Mouse (Mus musculus) kidney, embryonic 14.5 days (tissue): ENCODE data around the gene Tcf7l2. TPM values are rescaled to one million over a fixed set of nuclear protein-coding genes. Genes with fewer than 3 reads are reported as not detected.

Experiments
- ATAC-seq: fragments of 200-750 bp; cut with Nextera tagmentation; 2 replicates; pipeline ENCODE4 v1.8.0; 2017; ENCODE audit warnings: moderate number of reproducible peaks, mild to moderate bottlenecking, moderate TSS enrichment, moderate library complexity; ENCODE audit not compliant: low FRiP score, low TSS enrichment
- H3K27ac ChIP-seq: fragments of 300-500 bp; sonication (generic); 2 replicates; pipeline ENCODE4 v1.5.1; 2014; ENCODE audit warnings: low read depth, mild to moderate bottlenecking, low read length, moderate library complexity, mixed read lengths
- H3K27me3 ChIP-seq: fragments of 300-500 bp; sonication (generic); 2 replicates; pipeline ENCODE4 v1.6.1; 2014; ENCODE audit warnings: mild to moderate bottlenecking, low read length; ENCODE audit not compliant: control insufficient read depth, insufficient read depth
- H3K36me3 ChIP-seq: fragments of 300-500 bp; sonication (generic); 2 replicates; pipeline ENCODE4 v1.6.1; 2014; ENCODE audit warnings: low read length, mixed read lengths; ENCODE audit not compliant: control insufficient read depth, insufficient read depth
- H3K4me1 ChIP-seq: fragments of 300-500 bp; sonication (generic); 2 replicates; pipeline ENCODE4 v1.6.1; 2014; ENCODE audit warnings: low read length, mixed read lengths; ENCODE audit not compliant: control insufficient read depth, insufficient read depth
- H3K4me2 ChIP-seq: fragments of 300-500 bp; sonication (generic); replicated peaks from 2 replicates; pipeline ENCODE4 v1.6.1; 2014; ENCODE audit warnings: low read depth, mild to moderate bottlenecking, low read length
- H3K4me3 ChIP-seq: fragments of 300-500 bp; sonication (generic); 2 replicates; pipeline ENCODE4 v1.5.1; 2014; ENCODE audit warnings: mild to moderate bottlenecking, low read length
- H3K9ac ChIP-seq: fragments of 300-500 bp; sonication (generic); 2 replicates; pipeline ENCODE4 v1.6.1; 2014; ENCODE audit warnings: low read depth, mild to moderate bottlenecking, low read length, moderate library complexity
- H3K9me3 ChIP-seq: fragments of 300-500 bp; sonication (generic); 2 replicates; pipeline ENCODE4 v1.6.1; 2016; ENCODE audit warnings: low read length; ENCODE audit not compliant: control insufficient read depth
- WGBS: fragments of 180-500 bp; shearing (Covaris S2); extraction: QIAGEN DNeasy Blood & Tissue Kit; methylation state at CpG from one replicate; pipeline ENCODE4 v1.1.7; 2014; 5-methylcytosine and 5-hydroxymethylcytosine counted together
- polyA plus RNA-seq: library from polyadenylated mRNA; unstranded; fragments of >200 nt; fragmentation: Nextera tagmentation; extraction: Ambion mirVana; gene quantifications from 2 replicates; pipeline ENCODE4 v1.2.1, GENCODE M21; 2014

Tcf7l2 gene
- polyA plus RNA-seq, 1 experiment from 2014 or later, result 80.8 TPM

- Histone ChIP-seq H3K36me3 (no peaks in the 10 kb centered on the region), H3K27ac (no peak overlapping the region), H3K4me1 (no peaks in the 10 kb centered on the region), H3K9ac (no peak overlapping the region), H3K27me3 (no peaks in the 10 kb centered on the region), H3K4me3 (no peak overlapping the region), H3K9me3 (peaks cover 7% of the 10 kb centered on the region), H3K4me2 (no peak overlapping the region)
- WGBS, result 86% methylated on average over 6 of the region's 6 CpGs
- no peak for ATAC-seq
These were observed 215.1 kb downstream of the Tcf7l2 start for GRCm38 (mm10) chr19:55956745-55957144.

- WGBS, result 92% methylated on average over 3 of the region's 3 CpGs
- Histone ChIP-seq H3K4me1 (no peaks in the 10 kb centered on the region), H3K4me2 (no peak overlapping the region)
These were observed 222.8 kb downstream of the Tcf7l2 start for GRCm38 (mm10) chr19:55964421-55964820.

GRCm38 (mm10) chr19:55966066-55966465 is 224.4 kb downstream of the Tcf7l2 start:
- ATAC-seq, result no peak
- no peak overlapping the region for H3K4me3 ChIP-seq
- WGBS, result 28% methylated on average over 7 of the region's 7 CpGs
- no peak overlapping the region for H3K27ac ChIP-seq
- no peak overlapping the region for H3K9ac ChIP-seq
- H3K4me2 ChIP-seq, result no peak overlapping the region
- H3K36me3 ChIP-seq, result no peaks in the 10 kb centered on the region
- H3K4me1 ChIP-seq, result peaks cover 6% of the 10 kb centered on the region; the same call in 1 of the 2 replicates
- H3K9me3 ChIP-seq, result no peaks in the 10 kb centered on the region
- H3K27me3 ChIP-seq, result no peaks in the 10 kb centered on the region

More at GRCm38 (mm10) chr19:55964421-55964820, 222.8 kb downstream of the Tcf7l2 start:
- Histone ChIP-seq H3K9ac (no peak overlapping the region), H3K9me3 (peaks cover 2% of the 10 kb centered on the region), H3K27me3 (no peaks in the 10 kb centered on the region), H3K36me3 (no peaks in the 10 kb centered on the region), H3K4me3 (no peak overlapping the region), H3K27ac (no peak overlapping the region)
- no peak for ATAC-seq

GRCm38 (mm10) chr19:55969929-55970531 is 228.4 kb downstream of the Tcf7l2 start:
- 33% methylated on average over 14 of the region's 14 CpGs for WGBS
- no peak overlapping the region for H3K27ac ChIP-seq
- H3K9me3 ChIP-seq, result no peaks in the 10 kb centered on the region
- no peaks in the 10 kb centered on the region for H3K27me3 ChIP-seq
- no peak for ATAC-seq
- no peak overlapping the region; the same call in 1 of the 2 replicates for H3K9ac ChIP-seq
- H3K4me2 ChIP-seq, result no peak overlapping the region
- H3K4me3 ChIP-seq, result no peak overlapping the region
- H3K36me3 ChIP-seq, result no peaks in the 10 kb centered on the region
- H3K4me1 ChIP-seq, result peaks cover 6% of the 10 kb centered on the region; the same call in 1 of the 2 replicates

- Histone ChIP-seq H3K9me3 (no peaks in the 10 kb centered on the region), H3K4me3 (no peak overlapping the region), H3K9ac (no peak overlapping the region), H3K4me1 (no peaks in the 10 kb centered on the region), H3K27ac (no peak overlapping the region), H3K36me3 (no peaks in the 10 kb centered on the region), H3K27me3 (no peaks in the 10 kb centered on the region), H3K4me2 (no peak overlapping the region)
- 92% methylated on average over 9 of the region's 9 CpGs for WGBS
- no peak for ATAC-seq
These were observed 234.5 kb downstream of the Tcf7l2 start for GRCm38 (mm10) chr19:55976073-55976472.
